Comparison of ENCODE assay signal across 31 mouse cellular contexts in the genomic region with DNA sequence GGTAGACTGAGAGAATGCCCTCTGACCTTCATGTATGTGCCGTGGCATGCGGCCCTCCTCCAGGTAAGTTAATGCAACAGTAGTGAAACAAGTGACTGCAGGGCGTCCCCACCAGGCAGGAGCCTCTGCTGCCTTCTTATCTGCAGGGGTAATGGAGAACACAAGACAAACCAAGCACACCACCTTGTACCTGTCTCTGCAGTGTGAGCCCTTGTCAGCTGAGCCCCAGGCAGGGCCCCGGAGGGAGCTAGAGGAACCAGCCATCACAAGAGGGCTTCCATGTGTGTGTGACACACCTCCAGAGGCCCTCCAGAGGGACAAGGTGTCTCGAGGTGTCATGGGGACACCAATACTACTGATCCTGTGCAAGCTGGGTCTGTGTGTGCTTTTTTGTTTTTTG. TPM values are rescaled to one million over a fixed set of nuclear protein-coding genes. Genes with fewer than 3 reads are reported as not detected.
DNase-seq lines count a peak whose midpoint lies in the region; ATAC-seq and TF ChIP-seq lines count a peak whose summit lies in the region.
"Had no signal": no experiment of that assay in that cellular context is flagged by ENCODE, and none has a peak within 500 bp of the region (broad histone marks: within the 10 kb centered on the region; RNA-seq: fewer than 3 reads in every experiment).

No protein-coding gene starts in this region.

- ATAC-seq in kidney, embryonic 16.5 days (ENCODE audit: low FRiP score, low TSS enrichment): 0 out of 2 replicates have a peak, but pooled peaks have one; percentile 14
- 0 out of 2 replicates have a peak, but pooled peaks have one; percentile 19 for ATAC-seq in G1E (ENCODE audit: extremely low read depth, insufficient number of reproducible peaks, low FRiP score, poor library complexity, severe bottlenecking)
- ATAC-seq in intestine, embryonic 15.5 days: peak; percentile 44
- no peak for ATAC-seq in neural tube, embryonic 15.5 days (ENCODE audit: low FRiP score)
- ATAC-seq: forebrain, embryonic 15.5 days; midbrain, embryonic 16.5 days had no signal

- H3K36me3 ChIP-seq in kidney, embryonic 16.5 days (ENCODE audit: insufficient read depth, low read length): peaks cover 45% of the 10 kb centered on the region
- H3K36me3 ChIP-seq in G1E (replicated peaks): peaks cover 83% of the 10 kb centered on the region
- peaks cover 29% of the 10 kb centered on the region for H3K36me3 ChIP-seq in intestine, embryonic 15.5 days
- peaks cover 51% of the 10 kb centered on the region for H3K36me3 ChIP-seq in neural tube, embryonic 15.5 days

- no peaks in the 10 kb centered on the region for H3K27me3 ChIP-seq in kidney, embryonic 16.5 days (ENCODE audit: insufficient read depth, low read length)
- H3K27me3 ChIP-seq in G1E (ENCODE audit: insufficient read depth, low read length): no peaks in the 10 kb centered on the region
- no peaks in the 10 kb centered on the region for H3K27me3 ChIP-seq in intestine, embryonic 15.5 days (replicated peaks)
- H3K27me3 ChIP-seq in neural tube, embryonic 15.5 days (replicated peaks): no peaks in the 10 kb centered on the region
- H3K27me3 ChIP-seq: embryonic facial prominence, embryonic 12.5 days; forebrain, embryonic 15.5 days; heart, embryonic 12.5 days; limb, embryonic 12.5 days; neural tube, embryonic 12.5 days; Patski had no signal

- no peaks in the 10 kb centered on the region for H3K4me1 ChIP-seq in kidney, embryonic 16.5 days (ENCODE audit: insufficient read depth, low read length)
- H3K4me1 ChIP-seq in G1E (ENCODE audit: insufficient read depth, low read depth, low read length): peaks cover 4% of the 10 kb centered on the region; the same call in 1 of the 2 replicates
- peaks cover 9% of the 10 kb centered on the region; the same call in 1 of the 2 replicates for H3K4me1 ChIP-seq in intestine, embryonic 15.5 days (replicated peaks)
- peaks cover 7% of the 10 kb centered on the region; the same call in 1 of the 2 replicates for H3K4me1 ChIP-seq in neural tube, embryonic 15.5 days
- H3K4me1 ChIP-seq: embryonic facial prominence, embryonic 12.5 days; forebrain, embryonic 10.5 days; limb, embryonic 12.5 days; midbrain, embryonic 10.5 days; neural tube, embryonic 12.5 days had no signal

- no peak overlapping the region for H3K4me2 ChIP-seq in kidney, embryonic 16.5 days (replicated peaks; ENCODE audit: low read depth, low read length)
- H3K4me2 ChIP-seq in intestine, embryonic 15.5 days (replicated peaks): no peak overlapping the region
- H3K4me2 ChIP-seq in neural tube, embryonic 15.5 days: no peak overlapping the region
- H3K4me2 ChIP-seq: embryonic facial prominence, embryonic 12.5 days; forebrain, embryonic 15.5 days; heart, embryonic 12.5 days; limb, embryonic 12.5 days; neural tube, embryonic 12.5 days had no signal

- H3K27ac ChIP-seq in kidney, embryonic 16.5 days (ENCODE audit: low read length): no peak overlapping the region
- H3K27ac ChIP-seq in intestine, embryonic 15.5 days: no peak overlapping the region
- H3K27ac ChIP-seq in neural tube, embryonic 15.5 days (replicated peaks): no peak overlapping the region
- H3K27ac ChIP-seq: embryonic facial prominence, embryonic 12.5 days; forebrain, embryonic 10.5 days; forebrain, embryonic 15.5 days; gastrocnemius, adult 2 months; heart, adult 2 months; kidney, postnatal 0 days; limb, embryonic 12.5 days; macrophage; midbrain, embryonic 10.5 days; neural tube, embryonic 12.5 days had no signal

- no peak overlapping the region for H3K9ac ChIP-seq in kidney, embryonic 16.5 days (replicated peaks; ENCODE audit: low read length)
- no peak overlapping the region for H3K9ac ChIP-seq in intestine, embryonic 15.5 days
- no peak overlapping the region for H3K9ac ChIP-seq in neural tube, embryonic 15.5 days (replicated peaks)
- H3K9ac ChIP-seq: embryonic facial prominence, embryonic 12.5 days; forebrain, embryonic 15.5 days; heart, embryonic 12.5 days; limb, embryonic 12.5 days; neural tube, embryonic 12.5 days had no signal

- WGBS in kidney, embryonic 16.5 days: 93% methylated on average over 5 of the region's 5 CpGs
- WGBS in intestine, embryonic 15.5 days: 77% methylated on average over 5 of the region's 5 CpGs
- 96% methylated on average over 5 of the region's 5 CpGs for WGBS in neural tube, embryonic 15.5 days

- DNase-seq in kidney, adult 9 months: no peak
- DNase-seq in G1E (ENCODE audit: low spot score): no peak
- DNase-seq in thymus, postnatal 0 days (ENCODE audit: low spot score): peak; percentile 29
- no peak for DNase-seq in cerebellum, adult 9-10 months
- no peak for DNase-seq in frontal cortex, postnatal 10 days (ENCODE audit: low spot score in 2 of 2)
- DNase-seq: adrenal gland, postnatal 10 days; B cell, adult 2 months; cerebellum, adult 8-10 months; cerebellum, postnatal 36 days; embryo, embryonic 11 days; gastrocnemius, adult 2 months; gastrocnemius, postnatal 36 days; kidney, adult 18-20 months; kidney, postnatal 4 days; right cerebral cortex, postnatal 4 days had no signal

- H3K4me3 ChIP-seq in kidney, embryonic 16.5 days (ENCODE audit: low read length): no peak overlapping the region
- H3K4me3 ChIP-seq in G1E (ENCODE audit: low read depth, low read length): no peak overlapping the region
- H3K4me3 ChIP-seq in intestine, embryonic 15.5 days (replicated peaks): no peak overlapping the region
- no peak overlapping the region for H3K4me3 ChIP-seq in neural tube, embryonic 15.5 days (replicated peaks)
- H3K4me3 ChIP-seq: embryonic facial prominence, embryonic 12.5 days; forebrain, embryonic 10.5 days; forebrain, embryonic 15.5 days; gastrocnemius, adult 2 months; heart, embryonic 12.5 days; limb, embryonic 12.5 days; midbrain, embryonic 10.5 days; myocyte; neural tube, embryonic 12.5 days had no signal

- TF ChIP-seq CTCF in G1E (IDR thresholded peaks at IDR 0.05; ENCODE audit: low read depth, low read length): no peak

- no peaks in the 10 kb centered on the region for H3K9me3 ChIP-seq in kidney, embryonic 16.5 days (ENCODE audit: low read length)
- no peaks in the 10 kb centered on the region for H3K9me3 ChIP-seq in G1E (replicated peaks)
- H3K9me3 ChIP-seq in intestine, embryonic 15.5 days: no peaks in the 10 kb centered on the region
- H3K9me3 ChIP-seq in neural tube, embryonic 15.5 days (replicated peaks): no peaks in the 10 kb centered on the region
- H3K9me3 ChIP-seq: embryonic facial prominence, embryonic 12.5 days; forebrain, embryonic 10.5 days; forebrain, embryonic 15.5 days; heart, embryonic 12.5 days; limb, embryonic 12.5 days; midbrain, embryonic 10.5 days; neural tube, embryonic 12.5 days had no signal

RNA-seq across cellular contexts. Expression of a gene that starts 26.5 kb away (rescaled TPM):
- polyA plus RNA-seq in kidney, embryonic 16.5 days (2015; fragmentation: Nextera tagmentation; extraction: Ambion mirVana): 12.0 and 12.5 TPM in 2 replicates
- total RNA-seq in G1E (2014; fragmentation: Nextera tagmentation) (15.7 and 16.2 TPM in 2 replicates), G1E (2017) (31.5 and 32.5 TPM in 2 replicates)
- 3.8 and 4.9 TPM in 2 replicates for polyA plus RNA-seq in G1E (2012)
- polyA plus RNA-seq in intestine, embryonic 15.5 days (2015; fragmentation: Nextera tagmentation; extraction: Ambion mirVana): 17.4 and 19.7 TPM in 2 replicates
- 24.1 and 26.0 TPM in 2 replicates for polyA plus RNA-seq in thymus, postnatal 0 days (2015; fragmentation: Nextera tagmentation; extraction: Ambion mirVana)
- polyA plus RNA-seq in neural tube, embryonic 15.5 days (2015; fragmentation: Nextera tagmentation; extraction: Ambion mirVana): 15.7 and 20.7 TPM in 2 replicates
